Mouse (Mus musculus) midbrain, embryonic 13.5 days (tissue): ENCODE results near the gene C530008M17Rik. TPM values are rescaled to one million over a fixed set of nuclear protein-coding genes. Genes with fewer than 3 reads are reported as not detected.

ENCODE experiments used
- ATAC-seq: fragments of 200-750 bp; cut with Nextera tagmentation; 2 replicates; pipeline ENCODE4 v1.8.0; 2017; ENCODE audit warnings: mild to moderate bottlenecking, moderate TSS enrichment, moderate library complexity
- H3K27ac ChIP-seq: fragments of 300-500 bp; sonication (generic); 2 replicates; pipeline ENCODE4 v1.5.1; 2015; ENCODE audit warnings: inconsistent platforms, mild to moderate bottlenecking, moderate library complexity
- H3K27me3 ChIP-seq: fragments of 300-500 bp; sonication (generic); 2 replicates; pipeline ENCODE4 v1.6.1; 2015; ENCODE audit warnings: mild to moderate bottlenecking, inconsistent platforms
- H3K36me3 ChIP-seq: fragments of 300-500 bp; sonication (generic); 2 replicates; pipeline ENCODE4 v1.6.1; 2015; ENCODE audit warnings: mild to moderate bottlenecking, inconsistent platforms
- H3K4me1 ChIP-seq: fragments of 300-500 bp; sonication (generic); replicated peaks from 2 replicates; pipeline ENCODE4 v1.6.1; 2015; ENCODE audit warnings: inconsistent platforms
- H3K4me2 ChIP-seq: fragments of 300-500 bp; sonication (generic); replicated peaks from 2 replicates; pipeline ENCODE4 v1.6.1; 2015; ENCODE audit warnings: moderate library complexity, mild to moderate bottlenecking, inconsistent platforms
- H3K4me3 ChIP-seq: fragments of 300-500 bp; sonication (generic); replicated peaks from 2 replicates; pipeline ENCODE4 v1.5.1; 2015; ENCODE audit warnings: mild to moderate bottlenecking, inconsistent platforms
- H3K9ac ChIP-seq: fragments of 300-500 bp; sonication (generic); replicated peaks from 2 replicates; pipeline ENCODE4 v1.6.1; 2015; ENCODE audit warnings: mild to moderate bottlenecking, inconsistent platforms
- H3K9me3 ChIP-seq: fragments of 300-500 bp; sonication (generic); 2 replicates; pipeline ENCODE4 v1.6.1; 2016; ENCODE audit warnings: mild to moderate bottlenecking, inconsistent platforms
- WGBS: fragments of 180-500 bp; shearing (Covaris S2); methylation state at CpG from one replicate; pipeline ENCODE4 v1.1.7; 2015; 5-methylcytosine and 5-hydroxymethylcytosine counted together
- polyA plus RNA-seq: library from polyadenylated mRNA; unstranded; fragments of >200 nt; fragmentation: Nextera tagmentation; extraction: Ambion mirVana; gene quantifications from 2 replicates; pipeline ENCODE4 v1.2.1, GENCODE M21; 2015

C530008M17Rik gene
- polyA plus RNA-seq, 1 experiment from 2014 or later: 75.2 TPM

- Histone ChIP-seq H3K4me2 (no peak overlapping the region), H3K4me3 (no peak overlapping the region), H3K9ac (no peak overlapping the region), H3K27me3 (no peaks in the 10 kb centered on the region), H3K9me3 (0 out of 2 replicates have a peak, but pooled peaks cover 3% of the 10 kb centered on the region), H3K4me1 (peaks cover 59% of the 10 kb centered on the region), H3K36me3 (peaks cover 18% of the 10 kb centered on the region), H3K27ac (peak overlapping the region; percentile 84)
- peak; percentile 75 for ATAC-seq
- WGBS: 48% methylated on average over 10 of the region's 10 CpGs
Measured at GRCm38 (mm10) chr5:76763148-76763701, 106.9 kb downstream of the C530008M17Rik start.

GRCm38 (mm10) chr5:76763731-76764130, 107.4 kb downstream of the C530008M17Rik start:
- ATAC-seq: no peak
- Histone ChIP-seq H3K4me3 (no peak overlapping the region), H3K36me3 (peaks cover 18% of the 10 kb centered on the region), H3K9ac (no peak overlapping the region), H3K27ac (peak overlapping the region; percentile 84), H3K4me2 (no peak overlapping the region), H3K27me3 (no peaks in the 10 kb centered on the region), H3K9me3 (0 out of 2 replicates have a peak, but pooled peaks cover 3% of the 10 kb centered on the region), H3K4me1 (peaks cover 57% of the 10 kb centered on the region)
- 57% methylated on average over 6 of the region's 6 CpGs for WGBS

GRCm38 (mm10) chr5:76769014-76769413, 112.7 kb downstream of the C530008M17Rik start:
- ATAC-seq: no peak
- Histone ChIP-seq H3K27ac (no peak overlapping the region), H3K4me3 (no peak overlapping the region), H3K9ac (no peak overlapping the region), H3K4me1 (peaks cover 18% of the 10 kb centered on the region), H3K4me2 (no peak overlapping the region), H3K9me3 (0 out of 2 replicates have a peak, but pooled peaks cover 3% of the 10 kb centered on the region), H3K36me3 (peaks cover 22% of the 10 kb centered on the region), H3K27me3 (no peaks in the 10 kb centered on the region)
- 74% methylated on average over 3 of the region's 3 CpGs for WGBS

GRCm38 (mm10) chr5:76769572-76769971, 113.3 kb downstream of the C530008M17Rik start:
- Histone ChIP-seq H3K9me3 (0 out of 2 replicates have a peak, but pooled peaks cover 3% of the 10 kb centered on the region), H3K27ac (no peak overlapping the region), H3K9ac (no peak overlapping the region), H3K4me1 (peaks cover 12% of the 10 kb centered on the region), H3K36me3 (peaks cover 22% of the 10 kb centered on the region), H3K4me3 (no peak overlapping the region), H3K4me2 (no peak overlapping the region), H3K27me3 (no peaks in the 10 kb centered on the region)
- WGBS: 92% methylated on average over 15 of the region's 15 CpGs
- no peak for ATAC-seq

GRCm38 (mm10) chr5:76771371-76771770, 115.1 kb downstream of the C530008M17Rik start:
- no peak overlapping the region for H3K4me3 ChIP-seq
- no peaks in the 10 kb centered on the region for H3K27me3 ChIP-seq
- no peaks in the 10 kb centered on the region for H3K9me3 ChIP-seq
- ATAC-seq: no peak
- peaks cover 8% of the 10 kb centered on the region for H3K36me3 ChIP-seq
- no peak overlapping the region for H3K4me2 ChIP-seq
- no peak overlapping the region for H3K9ac ChIP-seq
- 86% methylated on average over 5 of the region's 5 CpGs for WGBS
- H3K4me1 ChIP-seq: 0 out of 2 replicates have a peak, but pooled peaks cover 5% of the 10 kb centered on the region
- H3K27ac ChIP-seq: no peak overlapping the region

GRCm38 (mm10) chr5:76772831-76773230, 116.5 kb downstream of the C530008M17Rik start:
- Histone ChIP-seq H3K4me1 (0 out of 2 replicates have a peak, but pooled peaks cover 5% of the 10 kb centered on the region), H3K4me2 (no peak overlapping the region), H3K9ac (no peak overlapping the region), H3K27me3 (no peaks in the 10 kb centered on the region), H3K4me3 (no peak overlapping the region), H3K27ac (no peak overlapping the region), H3K36me3 (peaks cover 4% of the 10 kb centered on the region), H3K9me3 (no peaks in the 10 kb centered on the region)
- 60% methylated on average over 4 of the region's 4 CpGs for WGBS
- ATAC-seq: no peak

GRCm38 (mm10) chr5:76773492-76774158, 117.3 kb downstream of the C530008M17Rik start:
- no peak overlapping the region for H3K9ac ChIP-seq

GRCm38 (mm10) chr5:76779094-76779615, 122.8 kb downstream of the C530008M17Rik start:
- Histone ChIP-seq H3K27me3 (no peaks in the 10 kb centered on the region), H3K4me3 (no peak overlapping the region), H3K27ac (peak overlapping the region; percentile 39; the same call in 1 of the 2 replicates), H3K4me2 (no peak overlapping the region), H3K9ac (0 out of 2 replicates have a peak overlapping the region, but pooled peaks have one; percentile 28), H3K36me3 (no peaks in the 10 kb centered on the region), H3K4me1 (peaks cover 54% of the 10 kb centered on the region), H3K9me3 (no peaks in the 10 kb centered on the region)
- 43% methylated on average over 14 of the region's 14 CpGs for WGBS
- no peak for ATAC-seq

More at GRCm38 (mm10) chr5:76773492-76774158, 117.3 kb downstream of the C530008M17Rik start:
- Histone ChIP-seq H3K27ac (no peak overlapping the region), H3K4me1 (peaks cover 6% of the 10 kb centered on the region), H3K36me3 (peaks cover 4% of the 10 kb centered on the region), H3K27me3 (no peaks in the 10 kb centered on the region), H3K4me3 (no peak overlapping the region), H3K9me3 (no peaks in the 10 kb centered on the region), H3K4me2 (no peak overlapping the region)
- 83% methylated on average over 9 of the region's 9 CpGs for WGBS
- no peak for ATAC-seq

- Histone ChIP-seq H3K27ac (peak overlapping the region; percentile 89), H3K27me3 (no peaks in the 10 kb centered on the region), H3K9me3 (no peaks in the 10 kb centered on the region), H3K4me2 (no peak overlapping the region), H3K36me3 (no peaks in the 10 kb centered on the region), H3K4me1 (peaks cover 59% of the 10 kb centered on the region), H3K9ac (0 out of 2 replicates have a peak overlapping the region, but pooled peaks have one; percentile 21), H3K4me3 (no peak overlapping the region)
- WGBS: 73% methylated on average over 13 of the region's 13 CpGs
- no peak for ATAC-seq
Measured at GRCm38 (mm10) chr5:76781943-76782342, 125.6 kb downstream of the C530008M17Rik start.

GRCm38 (mm10) chr5:76782414-76783103, 126.2 kb downstream of the C530008M17Rik start:
- 18% methylated on average over 7 of the region's 7 CpGs for WGBS
- no peaks in the 10 kb centered on the region for H3K36me3 ChIP-seq
- H3K4me1 ChIP-seq: peaks cover 59% of the 10 kb centered on the region
- ATAC-seq: peak; percentile 89
- H3K9me3 ChIP-seq: no peaks in the 10 kb centered on the region
- no peak overlapping the region for H3K4me3 ChIP-seq
- peak overlapping the region; percentile 89 for H3K27ac ChIP-seq
- H3K4me2 ChIP-seq: peak overlapping the region; percentile 16; the same call in 1 of the 2 replicates
- peak overlapping the region; percentile 21 for H3K9ac ChIP-seq
- no peaks in the 10 kb centered on the region for H3K27me3 ChIP-seq

- peaks cover 59% of the 10 kb centered on the region for H3K4me1 ChIP-seq
- no peaks in the 10 kb centered on the region for H3K9me3 ChIP-seq
- no peaks in the 10 kb centered on the region for H3K36me3 ChIP-seq
- peak; percentile 54 for ATAC-seq
- peak overlapping the region; percentile 89 for H3K27ac ChIP-seq
- peak overlapping the region; percentile 16; the same call in 1 of the 2 replicates for H3K4me2 ChIP-seq
- 14% methylated on average over 8 of the region's 8 CpGs for WGBS
- H3K4me3 ChIP-seq: no peak overlapping the region
- no peak overlapping the region for H3K9ac ChIP-seq
- H3K27me3 ChIP-seq: no peaks in the 10 kb centered on the region
Measured at GRCm38 (mm10) chr5:76783104-76783441, 126.8 kb downstream of the C530008M17Rik start.
